Mouse (Mus musculus): ENCODE measurements at regions not wholly inside any gene's neighbourhood (a gene's known extent, or its start where the extent isn't known, plus 50 kb on each side); places are given as distances from the start of the nearest gene placed in this dataset.

GRCm38 (mm10) chr11:56280216-56280615 is 239.4 kb upstream of the Nmur2 start:
- H3K27ac ChIP-seq = no peak overlapping the region
- H3K4me3 ChIP-seq = no peak overlapping the region
- H3K4me2 ChIP-seq (replicated peaks) = no peak overlapping the region
- no peaks in the 10 kb centered on the region for H3K9me3 ChIP-seq (replicated peaks)
- H3K27me3 ChIP-seq = no peaks in the 10 kb centered on the region
- no peaks in the 10 kb centered on the region for H3K36me3 ChIP-seq
- 45% methylated on average over 2 of the region's 2 CpGs for WGBS
- no peaks in the 10 kb centered on the region for H3K4me1 ChIP-seq
- no peak overlapping the region for H3K9ac ChIP-seq
- no peak for ATAC-seq (ENCODE audit: low FRiP score)

GRCm38 (mm10) chr11:56269915-56270493 is 229.2 kb upstream of the Nmur2 start:
- no peaks in the 10 kb centered on the region for H3K9me3 ChIP-seq (replicated peaks)
- no peak overlapping the region for H3K4me3 ChIP-seq
- no peak overlapping the region for H3K9ac ChIP-seq
- H3K27me3 ChIP-seq = no peaks in the 10 kb centered on the region
- WGBS = 42% methylated on average over 3 of the region's 3 CpGs
- no peak overlapping the region for H3K4me2 ChIP-seq (replicated peaks)
- H3K36me3 ChIP-seq = no peaks in the 10 kb centered on the region
- no peak overlapping the region for H3K27ac ChIP-seq
- no peak for ATAC-seq (ENCODE audit: low FRiP score)
- no peaks in the 10 kb centered on the region for H3K4me1 ChIP-seq

- Histone ChIP-seq H3K4me3 (no peak overlapping the region), H3K9ac (no peak overlapping the region), H3K27ac (no peak overlapping the region), H3K4me1 (no peaks in the 10 kb centered on the region), H3K4me2 (replicated peaks) (no peak overlapping the region), H3K27me3 (no peaks in the 10 kb centered on the region), H3K9me3 (replicated peaks) (no peaks in the 10 kb centered on the region), H3K36me3 (no peaks in the 10 kb centered on the region)
- 94% methylated on average over 10 of the region's 10 CpGs for WGBS
- ATAC-seq (ENCODE audit: low FRiP score) = no peak
These were observed 221.9 kb upstream of the Nmur2 start for GRCm38 (mm10) chr11:56262726-56263125.

- Histone ChIP-seq H3K9ac (no peak overlapping the region), H3K36me3 (no peaks in the 10 kb centered on the region), H3K9me3 (replicated peaks) (no peaks in the 10 kb centered on the region), H3K27ac (no peak overlapping the region), H3K4me3 (no peak overlapping the region), H3K4me2 (replicated peaks) (no peak overlapping the region), H3K27me3 (no peaks in the 10 kb centered on the region), H3K4me1 (no peaks in the 10 kb centered on the region)
- WGBS = 81% methylated on average over 2 of the region's 2 CpGs
- ATAC-seq (ENCODE audit: low FRiP score) = no peak
These were observed 215.5 kb upstream of the Nmur2 start for GRCm38 (mm10) chr11:56256356-56256755.

GRCm38 (mm10) chr11:56254437-56254836 is 213.6 kb upstream of the Nmur2 start:
- Histone ChIP-seq H3K27me3 (peaks cover under 1% of the 10 kb centered on the region; the same call in 1 of the 2 replicates), H3K36me3 (no peaks in the 10 kb centered on the region), H3K27ac (no peak overlapping the region), H3K4me2 (replicated peaks) (no peak overlapping the region), H3K9me3 (replicated peaks) (no peaks in the 10 kb centered on the region), H3K9ac (no peak overlapping the region), H3K4me1 (no peaks in the 10 kb centered on the region), H3K4me3 (no peak overlapping the region)
- no peak for ATAC-seq (ENCODE audit: low FRiP score)
- 92% methylated on average over 3 of the region's 3 CpGs for WGBS

GRCm38 (mm10) chr11:56247333-56247823 is 206.6 kb upstream of the Nmur2 start:
- peaks cover 22% of the 10 kb centered on the region for H3K4me1 ChIP-seq
- no peak overlapping the region for H3K9ac ChIP-seq
- no peaks in the 10 kb centered on the region for H3K36me3 ChIP-seq
- H3K4me3 ChIP-seq = no peak overlapping the region
- no peaks in the 10 kb centered on the region for H3K9me3 ChIP-seq (replicated peaks)
- peaks cover 2% of the 10 kb centered on the region; the same call in 1 of the 2 replicates for H3K27me3 ChIP-seq
- H3K4me2 ChIP-seq (replicated peaks) = no peak overlapping the region
- ATAC-seq (ENCODE audit: low FRiP score) = no peak
- peak overlapping the region; percentile 82; the same call in 1 of the 2 replicates for H3K27ac ChIP-seq
- 35% methylated on average over 4 of the region's 4 CpGs for WGBS

GRCm38 (mm10) chr11:56246549-56247332 is 205.9 kb upstream of the Nmur2 start:
- Histone ChIP-seq H3K9me3 (replicated peaks) (no peaks in the 10 kb centered on the region), H3K4me2 (replicated peaks) (0 out of 2 replicates have a peak overlapping the region, but pooled peaks have one; percentile 13), H3K36me3 (no peaks in the 10 kb centered on the region), H3K9ac (no peak overlapping the region), H3K4me3 (no peak overlapping the region), H3K27me3 (peaks cover 2% of the 10 kb centered on the region; the same call in 1 of the 2 replicates), H3K4me1 (peaks cover 22% of the 10 kb centered on the region), H3K27ac (peak overlapping the region; percentile 82)
- WGBS = 22% methylated on average over 5 of the region's 5 CpGs
- peak; percentile 96 for ATAC-seq (ENCODE audit: low FRiP score)

- WGBS = 84% methylated on average over 2 of the region's 2 CpGs
- H3K27ac ChIP-seq = no peak overlapping the region
- H3K4me1 ChIP-seq = peaks cover 22% of the 10 kb centered on the region
- H3K27me3 ChIP-seq = peaks cover 2% of the 10 kb centered on the region; the same call in 1 of the 2 replicates
- ATAC-seq (ENCODE audit: low FRiP score) = no peak
- no peaks in the 10 kb centered on the region for H3K9me3 ChIP-seq (replicated peaks)
- no peak overlapping the region for H3K9ac ChIP-seq
- H3K4me3 ChIP-seq = no peak overlapping the region
- no peaks in the 10 kb centered on the region for H3K36me3 ChIP-seq
- H3K4me2 ChIP-seq (replicated peaks) = no peak overlapping the region
These were observed 204.1 kb upstream of the Nmur2 start for GRCm38 (mm10) chr11:56244951-56245350.

GRCm38 (mm10) chr11:56243447-56243846 is 202.6 kb upstream of the Nmur2 start:
- H3K27me3 ChIP-seq = no peaks in the 10 kb centered on the region
- H3K4me1 ChIP-seq = peaks cover 22% of the 10 kb centered on the region
- H3K36me3 ChIP-seq = no peaks in the 10 kb centered on the region
- ATAC-seq (ENCODE audit: low FRiP score) = no peak
- H3K4me2 ChIP-seq (replicated peaks) = no peak overlapping the region
- H3K9me3 ChIP-seq (replicated peaks) = no peaks in the 10 kb centered on the region
- H3K9ac ChIP-seq = no peak overlapping the region
- H3K27ac ChIP-seq = no peak overlapping the region
- 68% methylated on average over 8 of the region's 8 CpGs for WGBS
- H3K4me3 ChIP-seq = no peak overlapping the region

- Histone ChIP-seq H3K4me1 (no peaks in the 10 kb centered on the region), H3K27me3 (no peaks in the 10 kb centered on the region), H3K9ac (no peak overlapping the region), H3K36me3 (no peaks in the 10 kb centered on the region), H3K27ac (no peak overlapping the region), H3K9me3 (replicated peaks) (no peaks in the 10 kb centered on the region), H3K4me3 (no peak overlapping the region), H3K4me2 (replicated peaks) (no peak overlapping the region)
- ATAC-seq (ENCODE audit: low FRiP score) = no peak
- 58% methylated on average over 4 of the region's 4 CpGs for WGBS
These were observed 197.9 kb upstream of the Nmur2 start for GRCm38 (mm10) chr11:56238745-56239144.

- 81% methylated on average over 2 of the region's 2 CpGs for WGBS
- Histone ChIP-seq H3K4me2 (replicated peaks) (no peak overlapping the region), H3K27ac (no peak overlapping the region), H3K27me3 (no peaks in the 10 kb centered on the region), H3K4me1 (no peaks in the 10 kb centered on the region), H3K4me3 (no peak overlapping the region), H3K9ac (no peak overlapping the region), H3K36me3 (no peaks in the 10 kb centered on the region), H3K9me3 (replicated peaks) (no peaks in the 10 kb centered on the region)
- ATAC-seq (ENCODE audit: low FRiP score) = no peak
These were observed 184.2 kb upstream of the Nmur2 start for GRCm38 (mm10) chr11:56224999-56225398.

- no peaks in the 10 kb centered on the region for H3K4me1 ChIP-seq
These were observed 174.9 kb upstream of the Nmur2 start for GRCm38 (mm10) chr11:56215706-56216105.

More at GRCm38 (mm10) chr11:56215706-56216105, 174.9 kb upstream of the Nmur2 start:
- Histone ChIP-seq H3K27ac (no peak overlapping the region), H3K9ac (no peak overlapping the region), H3K36me3 (no peaks in the 10 kb centered on the region), H3K4me2 (replicated peaks) (no peak overlapping the region), H3K4me3 (no peak overlapping the region), H3K27me3 (no peaks in the 10 kb centered on the region), H3K9me3 (replicated peaks) (no peaks in the 10 kb centered on the region)
- no peak for ATAC-seq (ENCODE audit: low FRiP score)
- WGBS = 92% methylated on average over 2 of the region's 2 CpGs

Measured in hindbrain, embryonic 12.5 days (tissue).